14 mouse cellular contexts compared by ENCODE assay signal in genomic region chr8:123340071-123340470, GRCm38 (mm10). TPM values are rescaled to one million over a fixed set of nuclear protein-coding genes. Genes with fewer than 3 reads are reported as not detected.
DNase-seq lines count a peak whose midpoint lies in the region; ATAC-seq and TF ChIP-seq lines count a peak whose summit lies in the region.
"Had no signal": no experiment of that assay in that cellular context is flagged by ENCODE, and none has a peak within 500 bp of the region (broad histone marks: within the 10 kb centered on the region; RNA-seq: fewer than 3 reads in every experiment).

No protein-coding gene starts in this region.

- no peaks in the 10 kb centered on the region for H3K9me3 ChIP-seq in hindbrain, postnatal 0 days (ENCODE audit: low read length)
- no peaks in the 10 kb centered on the region for H3K9me3 ChIP-seq in hindbrain, embryonic 13.5 days
- H3K9me3 ChIP-seq in ES-E14 (ENCODE audit: control insufficient read depth, insufficient read depth, low read depth, low read length): no peaks in the 10 kb centered on the region
- H3K9me3 ChIP-seq in hindbrain, embryonic 10.5 days: peaks cover 6% of the 10 kb centered on the region; the same call in 1 of the 2 replicates
- H3K9me3 ChIP-seq in midbrain, embryonic 10.5 days (replicated peaks): no peaks in the 10 kb centered on the region; the same call in 1 of the 2 replicates
- H3K9me3 ChIP-seq: intestine, embryonic 15.5 days; midbrain, embryonic 15.5 days had no signal

- no peaks in the 10 kb centered on the region for H3K4me1 ChIP-seq in hindbrain, postnatal 0 days (ENCODE audit: insufficient read depth, low read length)
- peaks cover 20% of the 10 kb centered on the region for H3K4me1 ChIP-seq in hindbrain, embryonic 13.5 days (replicated peaks)
- H3K4me1 ChIP-seq in ES-E14 (ENCODE audit: control insufficient read depth in 2 of 2, insufficient read depth in 2 of 2, low read length in 2 of 2, poor library complexity in 1 of 2): peaks cover 7 to 22% of the 10 kb centered on the region in 2 experiments; a peak in 3 of 4 replicates
- 0 out of 2 replicates have a peak, but pooled peaks cover 7% of the 10 kb centered on the region for H3K4me1 ChIP-seq in hindbrain, embryonic 10.5 days (replicated peaks)
- H3K4me1 ChIP-seq in midbrain, embryonic 10.5 days: no peaks in the 10 kb centered on the region

- TF ChIP-seq CTCF in hindbrain, postnatal 0 days (IDR thresholded peaks at IDR 0.05; ENCODE audit: low read depth): peak; percentile 38

- no peak for ATAC-seq in hindbrain, postnatal 0 days
- no peak for ATAC-seq in hindbrain, embryonic 13.5 days (ENCODE audit: low FRiP score)
- ATAC-seq: intestine, embryonic 15.5 days; midbrain, embryonic 15.5 days had no signal

- no peak overlapping the region for H3K4me2 ChIP-seq in hindbrain, postnatal 0 days (ENCODE audit: low read depth, low read length)
- no peak overlapping the region for H3K4me2 ChIP-seq in hindbrain, embryonic 13.5 days
- H3K4me2 ChIP-seq: intestine, embryonic 15.5 days; midbrain, embryonic 15.5 days had no signal

- no peak overlapping the region for H3K9ac ChIP-seq in hindbrain, postnatal 0 days (replicated peaks; ENCODE audit: low read length)
- no peak overlapping the region for H3K9ac ChIP-seq in hindbrain, embryonic 13.5 days
- no peak overlapping the region for H3K9ac ChIP-seq in ES-E14 (ENCODE audit: insufficient read depth, low read depth, low read length, poor library complexity, severe bottlenecking)
- H3K9ac ChIP-seq: intestine, embryonic 15.5 days; midbrain, embryonic 15.5 days had no signal

- H3K27me3 ChIP-seq in hindbrain, postnatal 0 days (ENCODE audit: insufficient read depth, low read length): no peaks in the 10 kb centered on the region
- no peaks in the 10 kb centered on the region for H3K27me3 ChIP-seq in hindbrain, embryonic 13.5 days
- H3K27me3 ChIP-seq in hindbrain, embryonic 10.5 days (ENCODE audit: insufficient read depth, poor library complexity, severe bottlenecking): no peaks in the 10 kb centered on the region
- no peaks in the 10 kb centered on the region for H3K27me3 ChIP-seq in midbrain, embryonic 10.5 days (ENCODE audit: low read depth, poor library complexity, severe bottlenecking)
- H3K27me3 ChIP-seq: intestine, embryonic 15.5 days; midbrain, embryonic 15.5 days had no signal

- no peak overlapping the region for H3K4me3 ChIP-seq in hindbrain, postnatal 0 days (ENCODE audit: low read length)
- no peak overlapping the region for H3K4me3 ChIP-seq in hindbrain, embryonic 13.5 days
- H3K4me3 ChIP-seq in ES-E14 (ENCODE audit: insufficient read depth in 1 of 2, low read depth in 1 of 2, low read length in 2 of 2, poor library complexity in 1 of 2, severe bottlenecking in 1 of 2): no peak overlapping the region
- H3K4me3 ChIP-seq in hindbrain, embryonic 10.5 days: no peak overlapping the region
- no peak overlapping the region for H3K4me3 ChIP-seq in midbrain, embryonic 10.5 days
- H3K4me3 ChIP-seq: erythroblast, embryonic 14.5 days; intestine, embryonic 15.5 days; midbrain, embryonic 15.5 days had no signal

- no peaks in the 10 kb centered on the region for H3K36me3 ChIP-seq in hindbrain, postnatal 0 days (ENCODE audit: insufficient read depth, low read length)
- peaks cover 18% of the 10 kb centered on the region for H3K36me3 ChIP-seq in hindbrain, embryonic 13.5 days
- H3K36me3 ChIP-seq in ES-E14 (ENCODE audit: control insufficient read depth, insufficient read depth, low read length, poor library complexity, severe bottlenecking): no peaks in the 10 kb centered on the region
- peaks cover 18% of the 10 kb centered on the region for H3K36me3 ChIP-seq in hindbrain, embryonic 10.5 days
- H3K36me3 ChIP-seq in midbrain, embryonic 10.5 days: peaks cover 9% of the 10 kb centered on the region
- H3K36me3 ChIP-seq: intestine, embryonic 15.5 days had no signal

- H3K27ac ChIP-seq in hindbrain, postnatal 0 days: no peak overlapping the region
- no peak overlapping the region for H3K27ac ChIP-seq in hindbrain, embryonic 13.5 days
- peak overlapping the region; percentile 65; the same call in 1 of the 2 replicates for H3K27ac ChIP-seq in ES-E14 (ENCODE audit: insufficient read depth, low read depth, low read length, poor library complexity, severe bottlenecking)
- no peak overlapping the region for H3K27ac ChIP-seq in hindbrain, embryonic 10.5 days
- no peak overlapping the region for H3K27ac ChIP-seq in midbrain, embryonic 10.5 days (replicated peaks)
- H3K27ac ChIP-seq: intestine, embryonic 15.5 days; midbrain, embryonic 15.5 days had no signal

- no peak for DNase-seq in hindbrain, postnatal 0 days (ENCODE audit: low spot score)
- peak; percentile 17 for DNase-seq in lung, postnatal 36 days
- no peak for DNase-seq in lung, postnatal 10 days
- peak; percentile 78 for DNase-seq in ES-E14 (ENCODE audit: low read depth, low spot score)
- peak; percentile 33 for DNase-seq in naive thymus-derived CD4-positive, alpha-beta T cell, adult 2 months (ENCODE audit: low read depth)
- DNase-seq in hindbrain, embryonic 10.5 days (ENCODE audit: low spot score): no peak
- no peak for DNase-seq in midbrain, embryonic 10.5 days (ENCODE audit: low spot score)
- DNase-seq: cerebellum, adult 8-10 months; layer of hippocampus, adult 9-11 months; left cerebral cortex, postnatal 4 days had no signal

- WGBS in hindbrain, postnatal 0 days: 97% methylated on average over 4 of the region's 4 CpGs
- WGBS in hindbrain, embryonic 13.5 days: 98% methylated on average over 4 of the region's 4 CpGs
- 96% methylated on average over 4 of the region's 4 CpGs for WGBS in hindbrain, embryonic 10.5 days
- WGBS in midbrain, embryonic 10.5 days: 92% methylated on average over 4 of the region's 4 CpGs

- in situ Hi-C loops in ES-E14 (cut with MboI; ENCODE audit: low sequenced_read_pairs in 2 of 2, unreplicated experiment in 2 of 2): no loop called here

TF ChIP-seq in ES-E14, 5 proteins besides CTCF, POLR2A, EP300 and RAD21:
- TF ChIP-seq HCFC1 (IDR thresholded peaks at IDR 0.05; ENCODE audit: borderline replicate concordance, insufficient read depth, low read length) (no peak), MAFK (IDR thresholded peaks at IDR 0.05; ENCODE audit: insufficient read depth, low read depth, low read length) (no peak), ZNF384 (IDR thresholded peaks at IDR 0.05; ENCODE audit: low read depth, low read length) (no peak), ZC3H11A (IDR thresholded peaks at IDR 0.05; ENCODE audit: borderline replicate concordance, low read depth, low read length) (no peak)
TF ChIP-seq in ES-E14: peak in this region for 0.

RNA-seq across cellular contexts. Expression of gene Spire2, which starts 7.6 kb away (rescaled TPM):
- total RNA-seq in hindbrain, postnatal 0 days (2014; rRNA removed): 34.0 and 34.5 TPM in 2 replicates
- 24.7 and 25.4 TPM in 2 replicates for polyA plus RNA-seq in hindbrain, postnatal 0 days (2015; fragmentation: Nextera tagmentation; extraction: Ambion mirVana)
- 39.1 and 39.6 TPM in 2 replicates for polyA plus RNA-seq in hindbrain, embryonic 13.5 days (2015; fragmentation: Nextera tagmentation; extraction: Ambion mirVana)
- 8.8 and 13.6 TPM in 2 replicates for total RNA-seq in ES-E14 (2012; rRNA removed)
- polyA plus RNA-seq in hindbrain, embryonic 10.5 days (2016; fragmentation: Nextera tagmentation; extraction: Ambion mirVana): 10.8 and 19.5 TPM in 2 replicates
- polyA plus RNA-seq in midbrain, embryonic 10.5 days (2016; fragmentation: Nextera tagmentation; extraction: Ambion mirVana): 9.7 and 12.3 TPM in 2 replicates

RNA-seq across cellular contexts. Expression of gene Fanca, which starts 21.7 kb away (rescaled TPM):
- 9.5 and 13.5 TPM in 2 replicates for total RNA-seq in hindbrain, postnatal 0 days (2014; rRNA removed)
- 5.8 TPM in 2 replicates for polyA plus RNA-seq in hindbrain, postnatal 0 days (2015; fragmentation: Nextera tagmentation; extraction: Ambion mirVana)
- 7.8 and 11.1 TPM in 2 replicates for polyA plus RNA-seq in hindbrain, embryonic 13.5 days (2015; fragmentation: Nextera tagmentation; extraction: Ambion mirVana)
- 31.7 and 52.6 TPM in 2 replicates for total RNA-seq in ES-E14 (2012; rRNA removed)
- polyA plus RNA-seq in hindbrain, embryonic 10.5 days (2016; fragmentation: Nextera tagmentation; extraction: Ambion mirVana): 35.3 and 40.9 TPM in 2 replicates
- polyA plus RNA-seq in midbrain, embryonic 10.5 days (2016; fragmentation: Nextera tagmentation; extraction: Ambion mirVana): 40.4 and 45.3 TPM in 2 replicates

RNA-seq across cellular contexts. Expression of gene Tcf25, which starts 33.5 kb away (rescaled TPM):
- total RNA-seq in hindbrain, postnatal 0 days (2014; rRNA removed): 540 and 551 TPM in 2 replicates
- 407 and 411 TPM in 2 replicates for polyA plus RNA-seq in hindbrain, postnatal 0 days (2015; fragmentation: Nextera tagmentation; extraction: Ambion mirVana)
- 273 and 284 TPM in 2 replicates for polyA plus RNA-seq in hindbrain, embryonic 13.5 days (2015; fragmentation: Nextera tagmentation; extraction: Ambion mirVana)
- total RNA-seq in ES-E14 (2012; rRNA removed): 87.2 and 114 TPM in 2 replicates
- polyA plus RNA-seq in hindbrain, embryonic 10.5 days (2016; fragmentation: Nextera tagmentation; extraction: Ambion mirVana): 159 and 169 TPM in 2 replicates
- 150 and 167 TPM in 2 replicates for polyA plus RNA-seq in midbrain, embryonic 10.5 days (2016; fragmentation: Nextera tagmentation; extraction: Ambion mirVana)

Comparison
In these comparisons a context has a peak if more than half of its experiments do, and no peak if none do; other contexts are left out.
1. DNase-seq: peak in lung, postnatal 36 days (single experiment), ES-E14 (single experiment) and naive thymus-derived CD4-positive, alpha-beta T cell, adult 2 months (single experiment); none in hindbrain, postnatal 0 days (single experiment), lung, postnatal 10 days (single experiment), hindbrain, embryonic 10.5 days (single experiment) and midbrain, embryonic 10.5 days (single experiment).